Mouse (Mus musculus): ENCODE data around the gene Gm20458. TPM values are rescaled to one million over a fixed set of nuclear protein-coding genes. Genes with fewer than 3 reads are reported as not detected.

Gene Gm20458
- polyA plus RNA-seq, 1 experiment from 2014 or later, result 5.7 TPM

DNA sequence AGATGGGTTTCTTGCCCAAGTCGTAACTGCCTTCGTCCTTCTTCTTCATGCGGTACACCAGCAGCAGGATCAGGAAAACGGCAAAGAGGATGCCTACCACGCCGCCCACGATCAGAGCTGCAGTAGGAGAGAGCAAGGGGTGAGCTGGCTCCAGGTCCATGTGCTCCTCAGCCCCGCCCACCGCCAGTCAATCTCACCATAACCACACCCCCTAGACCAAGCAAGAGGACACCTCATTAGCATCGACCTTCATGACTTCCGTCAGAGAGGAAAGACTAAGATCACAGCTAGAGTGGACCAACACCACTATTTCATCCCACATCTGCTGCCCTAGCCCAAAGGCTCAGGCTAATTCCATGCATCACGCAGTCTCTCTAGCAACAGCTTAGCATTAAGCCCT lies 34.6 kb upstream of the Gm20458 start:
- ATAC-seq (ENCODE audit: low FRiP score), result no peak
- WGBS, result 35% methylated on average over 12 of the region's 12 CpGs

DNA sequence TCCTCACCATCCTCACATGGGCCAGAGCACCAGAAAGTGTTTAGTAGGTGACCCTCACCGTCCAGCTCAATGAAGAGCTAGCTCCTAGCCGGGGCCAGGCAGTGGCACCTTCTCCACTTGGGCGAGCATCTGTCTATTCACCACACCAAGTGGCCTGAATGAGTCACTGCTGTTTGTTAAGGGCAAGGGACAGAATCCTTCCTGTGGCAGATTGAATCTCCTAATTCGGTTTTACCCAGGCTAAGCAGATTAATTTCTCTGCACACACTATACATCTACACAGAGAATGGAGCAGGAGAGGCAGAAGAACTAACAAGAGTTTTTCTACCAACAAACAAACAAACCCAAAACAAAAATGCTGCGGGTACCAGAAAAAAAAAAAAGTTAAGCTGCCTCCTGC lies 33.8 kb upstream of the Gm20458 start:
- peaks cover 13% of the 10 kb centered on the region for H3K4me1 ChIP-seq
- no peak overlapping the region for H3K4me2 ChIP-seq (replicated peaks)
- H3K27me3 ChIP-seq, result peaks cover 7% of the 10 kb centered on the region
- no peaks in the 10 kb centered on the region for H3K36me3 ChIP-seq
- no peak overlapping the region for H3K4me3 ChIP-seq
- no peak overlapping the region for H3K27ac ChIP-seq
- no peaks in the 10 kb centered on the region for H3K9me3 ChIP-seq (replicated peaks)
- H3K9ac ChIP-seq, result no peak overlapping the region
- ATAC-seq (ENCODE audit: low FRiP score), result no peak
- 84% methylated on average over 5 of the region's 5 CpGs for WGBS

More for the DNA sequence above, 34.6 kb upstream of the Gm20458 start:
- H3K9me3 ChIP-seq (replicated peaks), result no peaks in the 10 kb centered on the region
- no peak overlapping the region for H3K27ac ChIP-seq
- H3K4me2 ChIP-seq (replicated peaks), result no peak overlapping the region
- H3K4me1 ChIP-seq, result peaks cover 8% of the 10 kb centered on the region; the same call in 1 of the 2 replicates
- no peak overlapping the region for H3K4me3 ChIP-seq
- peaks cover 7% of the 10 kb centered on the region for H3K27me3 ChIP-seq
- H3K9ac ChIP-seq, result no peak overlapping the region
- H3K36me3 ChIP-seq, result no peaks in the 10 kb centered on the region

DNA sequence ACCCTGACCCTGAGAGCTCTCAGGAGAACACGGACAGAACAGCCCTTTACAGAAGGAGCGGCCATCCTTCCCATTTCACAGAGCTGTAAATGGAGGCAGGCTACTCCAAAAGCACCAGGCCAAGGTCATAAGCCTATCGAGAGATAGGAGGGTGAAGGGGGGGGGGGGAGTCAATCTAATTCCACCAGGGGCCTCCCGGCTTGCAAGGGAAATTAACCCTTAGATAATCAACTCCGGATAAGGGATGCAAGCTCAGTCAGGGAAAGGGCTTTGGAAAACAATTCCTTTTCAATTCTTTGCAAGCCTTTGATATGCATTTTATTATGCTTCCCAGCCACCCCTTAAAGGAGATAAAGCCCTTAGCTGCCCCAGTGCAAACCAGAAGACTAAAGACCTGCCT lies 32.3 kb upstream of the Gm20458 start:
- Histone ChIP-seq H3K4me1 (peaks cover 19% of the 10 kb centered on the region), H3K9ac (no peak overlapping the region), H3K9me3 (replicated peaks) (no peaks in the 10 kb centered on the region), H3K36me3 (no peaks in the 10 kb centered on the region), H3K4me3 (no peak overlapping the region), H3K27me3 (peaks cover 7% of the 10 kb centered on the region), H3K4me2 (replicated peaks) (no peak overlapping the region), H3K27ac (no peak overlapping the region)
- 35% methylated on average over 5 of the region's 5 CpGs for WGBS
- no peak for ATAC-seq (ENCODE audit: low FRiP score)

DNA sequence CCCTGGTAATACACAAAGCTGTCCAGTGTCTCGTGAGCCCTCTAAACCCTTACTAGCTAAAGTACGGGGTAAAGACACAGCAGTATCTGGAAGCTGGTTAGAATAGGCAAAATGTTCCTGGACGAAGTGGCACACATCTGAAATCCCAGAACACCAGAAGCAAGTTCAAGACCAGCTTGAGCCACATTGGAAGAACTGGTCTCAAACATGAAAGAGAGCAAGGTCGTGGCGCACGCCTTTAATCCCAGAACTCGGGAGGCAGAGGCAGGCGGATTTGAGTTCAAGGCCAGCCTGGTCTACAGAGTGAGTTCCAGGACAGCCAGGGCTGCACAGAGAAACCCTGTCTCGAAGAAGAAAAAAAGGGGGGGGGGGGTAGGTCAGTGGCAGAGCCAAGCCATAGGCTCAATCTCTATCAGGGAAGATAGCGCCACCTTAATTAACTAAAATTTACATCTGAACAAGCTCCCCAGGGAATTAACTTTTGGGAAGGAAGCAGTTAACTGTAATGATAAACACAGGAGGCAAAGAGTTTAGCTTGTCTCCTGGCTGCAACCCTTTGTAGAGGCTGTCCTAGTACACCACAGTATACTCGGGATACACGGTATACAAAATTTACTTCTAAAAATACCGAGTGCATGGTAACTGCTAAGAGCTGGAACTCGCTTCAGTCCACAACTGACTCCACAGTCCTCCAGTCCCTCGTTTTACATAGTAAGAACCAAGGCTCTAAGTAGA lies 30.7 kb upstream of the Gm20458 start:
- peaks cover 11% of the 10 kb centered on the region for H3K27me3 ChIP-seq
- ATAC-seq (ENCODE audit: low FRiP score), result no peak
- H3K4me1 ChIP-seq, result peaks cover 19% of the 10 kb centered on the region
- H3K4me2 ChIP-seq (replicated peaks), result no peak overlapping the region
- no peaks in the 10 kb centered on the region for H3K9me3 ChIP-seq (replicated peaks)
- no peak overlapping the region for H3K9ac ChIP-seq
- WGBS, result 43% methylated on average over 15 of the region's 15 CpGs
- H3K4me3 ChIP-seq, result no peak overlapping the region
- no peaks in the 10 kb centered on the region for H3K36me3 ChIP-seq
- H3K27ac ChIP-seq, result no peak overlapping the region

DNA sequence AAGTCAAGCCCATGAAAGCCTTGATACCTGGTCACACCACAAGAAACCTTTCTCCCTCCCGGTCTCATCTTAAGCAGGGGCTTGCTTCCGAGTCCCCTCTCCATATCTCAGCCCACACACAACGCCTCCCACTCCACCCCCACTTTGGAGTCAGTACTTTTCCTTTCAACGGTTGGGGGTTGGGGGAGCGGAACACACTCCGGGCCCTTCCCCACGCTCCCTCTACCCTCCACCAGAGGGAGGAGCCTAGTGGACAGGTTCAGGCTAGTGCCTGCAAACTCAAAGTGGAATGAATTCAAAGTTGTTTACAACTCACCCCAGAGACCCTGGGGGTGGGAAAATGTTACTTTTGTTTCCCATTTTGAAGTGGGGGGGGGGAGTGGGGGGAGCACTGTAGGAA lies 30.1 kb upstream of the Gm20458 start:
- no peak overlapping the region for H3K4me3 ChIP-seq
- ATAC-seq (ENCODE audit: low FRiP score), result no peak
- 14% methylated on average over 7 of the region's 7 CpGs for WGBS
- no peak overlapping the region for H3K27ac ChIP-seq
- no peak overlapping the region for H3K9ac ChIP-seq
- no peak overlapping the region for H3K4me2 ChIP-seq (replicated peaks)
- peaks cover 20% of the 10 kb centered on the region for H3K4me1 ChIP-seq
- H3K36me3 ChIP-seq, result no peaks in the 10 kb centered on the region
- no peaks in the 10 kb centered on the region for H3K9me3 ChIP-seq (replicated peaks)
- peaks cover 11% of the 10 kb centered on the region for H3K27me3 ChIP-seq

DNA sequence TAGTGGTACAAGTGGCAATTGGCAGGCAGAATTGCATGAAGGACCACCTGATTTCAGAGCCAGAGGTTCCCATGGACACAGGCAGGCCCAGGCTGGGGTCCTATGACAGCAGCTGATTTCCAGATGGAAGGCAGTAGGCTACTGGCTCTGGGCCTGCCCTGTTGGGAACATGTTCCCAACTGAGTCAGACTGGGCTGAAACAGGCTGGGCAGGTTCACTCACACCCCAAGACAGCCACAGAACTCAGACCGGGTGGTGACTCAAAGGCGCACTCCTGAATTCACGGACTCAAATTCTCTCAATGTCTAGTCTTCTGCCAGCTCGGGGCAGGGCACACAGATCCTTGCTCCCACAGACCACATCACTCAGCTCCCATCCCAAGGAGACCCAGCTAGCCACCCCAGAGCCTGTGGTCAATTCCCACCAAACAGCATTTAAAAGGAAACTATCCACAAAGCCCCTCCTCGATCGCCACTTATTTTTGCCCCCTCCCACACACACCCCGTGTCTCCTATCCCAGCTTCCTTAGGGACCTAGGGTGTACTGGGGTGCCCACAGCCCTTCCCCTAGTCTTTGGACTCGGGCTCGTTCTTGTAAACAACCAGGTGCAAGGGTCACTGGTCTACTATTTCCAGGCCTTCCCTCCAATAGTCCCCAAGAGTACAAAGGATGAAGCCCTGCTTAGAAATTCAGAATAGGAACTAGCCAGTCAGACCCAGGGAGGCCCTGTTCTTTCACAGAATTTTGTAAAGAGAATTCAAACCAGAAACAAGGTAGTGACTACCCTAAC lies 28.9 kb upstream of the Gm20458 start:
- no peaks in the 10 kb centered on the region for H3K36me3 ChIP-seq
- peaks cover 11% of the 10 kb centered on the region for H3K27me3 ChIP-seq
- H3K4me3 ChIP-seq, result no peak overlapping the region
- no peaks in the 10 kb centered on the region for H3K9me3 ChIP-seq (replicated peaks)
- no peak overlapping the region for H3K27ac ChIP-seq
- no peak for ATAC-seq (ENCODE audit: low FRiP score)
- WGBS, result 58% methylated on average over 9 of the region's 9 CpGs
- no peak overlapping the region for H3K4me2 ChIP-seq (replicated peaks)
- no peak overlapping the region for H3K9ac ChIP-seq
- H3K4me1 ChIP-seq, result peaks cover 23% of the 10 kb centered on the region

- no peak overlapping the region for H3K4me3 ChIP-seq
- H3K36me3 ChIP-seq, result no peaks in the 10 kb centered on the region
- H3K27me3 ChIP-seq, result peaks cover 11% of the 10 kb centered on the region
- no peak overlapping the region for H3K27ac ChIP-seq
- ATAC-seq (ENCODE audit: low FRiP score), result no peak
- H3K4me2 ChIP-seq (replicated peaks), result no peak overlapping the region
- H3K9ac ChIP-seq, result no peak overlapping the region
- 35% methylated on average over 22 of the region's 22 CpGs for WGBS
- peaks cover 26% of the 10 kb centered on the region for H3K4me1 ChIP-seq
- H3K9me3 ChIP-seq (replicated peaks), result no peaks in the 10 kb centered on the region
Observed at GRCm38 (mm10) chr2:164432541-164433191, 28.1 kb upstream of the Gm20458 start.

GRCm38 (mm10) chr2:164433278-164433895 lies 27.4 kb upstream of the Gm20458 start:
- no peak overlapping the region for H3K4me3 ChIP-seq
- no peak for ATAC-seq (ENCODE audit: low FRiP score)
- H3K4me2 ChIP-seq (replicated peaks), result no peak overlapping the region
- peaks cover 26% of the 10 kb centered on the region for H3K4me1 ChIP-seq
- 78% methylated on average over 9 of the region's 9 CpGs for WGBS
- no peaks in the 10 kb centered on the region for H3K36me3 ChIP-seq
- peaks cover 11% of the 10 kb centered on the region for H3K27me3 ChIP-seq
- H3K9me3 ChIP-seq (replicated peaks), result no peaks in the 10 kb centered on the region
- H3K27ac ChIP-seq, result no peak overlapping the region
- H3K9ac ChIP-seq, result no peak overlapping the region

DNA sequence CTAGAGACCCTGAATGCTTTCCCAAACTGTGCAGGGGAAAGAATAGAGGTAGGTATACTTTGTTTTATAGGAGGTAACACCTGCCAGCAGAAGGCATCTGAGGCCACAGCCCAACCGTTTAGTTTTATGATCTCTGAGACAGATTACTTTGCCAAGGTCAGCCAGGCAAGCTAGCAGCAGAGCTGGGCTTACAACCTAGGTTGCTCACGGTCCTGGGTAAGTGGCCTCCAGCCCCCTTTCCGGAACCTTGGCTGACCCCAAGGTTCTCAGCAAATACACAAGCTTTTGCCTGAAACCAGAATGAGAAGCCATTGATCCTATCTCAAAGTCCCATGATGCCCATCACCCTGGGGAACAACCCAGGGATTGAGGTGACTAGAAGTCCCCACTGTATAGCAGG lies 26.1 kb upstream of the Gm20458 start:
- Histone ChIP-seq H3K9me3 (replicated peaks) (no peaks in the 10 kb centered on the region), H3K27ac (no peak overlapping the region), H3K4me2 (replicated peaks) (no peak overlapping the region), H3K27me3 (peaks cover 8% of the 10 kb centered on the region), H3K4me1 (peaks cover 24% of the 10 kb centered on the region), H3K36me3 (no peaks in the 10 kb centered on the region), H3K9ac (no peak overlapping the region), H3K4me3 (no peak overlapping the region)
- WGBS, result 85% methylated on average over 3 of the region's 3 CpGs
- ATAC-seq (ENCODE audit: low FRiP score), result no peak

DNA sequence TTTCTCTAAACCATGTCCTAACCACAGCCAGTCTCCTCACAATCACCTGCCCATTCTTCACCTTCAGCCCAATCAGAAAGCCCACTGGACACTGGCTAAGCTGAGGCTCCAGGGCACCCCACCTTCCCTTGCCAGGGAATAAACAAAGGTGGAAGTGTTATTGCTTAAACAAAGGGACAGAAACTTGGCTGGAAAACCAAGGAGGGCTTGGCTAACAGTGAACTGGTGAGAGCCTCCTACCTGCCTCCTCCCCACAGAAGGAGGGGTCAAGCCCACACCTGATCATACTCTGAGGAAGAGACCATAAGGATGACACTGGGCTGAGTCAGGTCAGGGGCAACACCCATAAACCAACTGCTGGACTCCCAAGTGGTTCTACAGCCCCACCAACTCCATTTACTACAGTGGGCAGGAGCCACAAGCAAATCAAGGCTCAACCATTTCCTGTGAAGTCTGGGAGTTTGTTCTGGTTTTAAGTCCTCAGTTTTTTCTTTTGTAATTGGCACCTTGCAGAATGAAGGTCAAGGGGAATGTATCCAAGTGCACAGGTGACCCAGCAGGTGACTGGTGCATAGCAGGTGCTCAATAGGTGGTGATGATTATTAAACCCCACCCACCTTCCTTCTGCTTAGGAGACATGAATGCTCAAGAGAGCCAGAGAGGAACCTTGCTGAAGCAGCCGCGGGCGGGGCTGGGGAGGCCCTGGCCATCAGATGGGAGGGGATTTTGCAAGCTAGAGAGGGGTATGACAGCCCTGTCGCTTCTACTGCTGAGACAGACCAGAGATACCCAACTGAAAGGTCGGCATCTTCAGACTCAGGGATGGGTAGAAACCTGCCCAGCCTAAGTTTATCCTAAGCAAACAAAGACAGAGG lies 25.3 kb upstream of the Gm20458 start:
- Histone ChIP-seq H3K4me2 (replicated peaks) (no peak overlapping the region), H3K27ac (no peak overlapping the region), H3K9ac (no peak overlapping the region), H3K27me3 (peaks cover 4% of the 10 kb centered on the region), H3K36me3 (no peaks in the 10 kb centered on the region), H3K4me3 (no peak overlapping the region), H3K4me1 (peaks cover 26% of the 10 kb centered on the region), H3K9me3 (replicated peaks) (no peaks in the 10 kb centered on the region)
- no peak for ATAC-seq (ENCODE audit: low FRiP score)
- WGBS, result 44% methylated on average over 5 of the region's 5 CpGs

- Histone ChIP-seq H3K27ac (0 out of 2 replicates have a peak overlapping the region, but pooled peaks have one; percentile 48), H3K9ac (no peak overlapping the region), H3K27me3 (peaks cover 10% of the 10 kb centered on the region), H3K9me3 (replicated peaks) (no peaks in the 10 kb centered on the region), H3K36me3 (no peaks in the 10 kb centered on the region), H3K4me3 (no peak overlapping the region), H3K4me2 (replicated peaks) (no peak overlapping the region), H3K4me1 (peaks cover 25% of the 10 kb centered on the region)
- WGBS, result 25% methylated on average over 8 of the region's 8 CpGs
- ATAC-seq (ENCODE audit: low FRiP score), result no peak
Observed at GRCm38 (mm10) chr2:164436215-164436913, 24.4 kb upstream of the Gm20458 start.

Data from hindbrain, embryonic 12.5 days (tissue).